Mouse (Mus musculus): Measurements from ENCODE around the gene March9.

DNA sequence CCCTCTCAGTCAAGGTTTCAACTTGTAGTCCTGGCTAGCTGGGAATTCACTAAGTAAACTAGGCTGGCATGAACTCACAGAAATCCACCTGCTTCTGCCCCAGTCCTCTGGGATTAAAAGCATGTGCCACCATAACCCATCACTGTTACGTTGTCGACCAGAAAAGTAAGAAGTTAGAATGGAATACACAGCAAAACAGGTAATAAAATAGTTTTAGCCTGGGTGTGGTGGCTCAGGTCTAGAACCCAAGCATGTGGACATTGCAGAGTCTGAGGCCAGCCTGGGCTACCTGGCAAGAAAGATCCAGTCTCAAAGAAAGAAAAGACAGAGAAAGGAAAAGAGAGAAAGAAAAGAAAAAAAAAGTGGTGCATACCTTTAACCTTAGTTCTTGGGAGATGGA is 1.5 kb upstream of the March9 start:
- no peak for TF ChIP-seq CTCF (IDR thresholded peaks at IDR 0.05; ENCODE audit: low read depth)
- no peak for TF ChIP-seq EP300 (IDR thresholded peaks at IDR 0.05; ENCODE audit: low read depth)

Measured in heart, postnatal 0 days (tissue).